Mouse (Mus musculus) neural tube, embryonic 10.5 days (tissue): Measurements from ENCODE around the gene Tas2r130.
"Not testable (repeated sequence)": the region's sequence is repeated elsewhere in the genome, so short reads cannot be mapped to it uniquely, and the experiment has no call there.

Experiments
- DNase-seq: peaks from one replicate; pipeline ENCODE4 v3.0.0-alpha.2; 2017; ENCODE audit warnings: low spot score; ENCODE audit errors: extremely low spot score

Tas2r130 gene

DNA sequence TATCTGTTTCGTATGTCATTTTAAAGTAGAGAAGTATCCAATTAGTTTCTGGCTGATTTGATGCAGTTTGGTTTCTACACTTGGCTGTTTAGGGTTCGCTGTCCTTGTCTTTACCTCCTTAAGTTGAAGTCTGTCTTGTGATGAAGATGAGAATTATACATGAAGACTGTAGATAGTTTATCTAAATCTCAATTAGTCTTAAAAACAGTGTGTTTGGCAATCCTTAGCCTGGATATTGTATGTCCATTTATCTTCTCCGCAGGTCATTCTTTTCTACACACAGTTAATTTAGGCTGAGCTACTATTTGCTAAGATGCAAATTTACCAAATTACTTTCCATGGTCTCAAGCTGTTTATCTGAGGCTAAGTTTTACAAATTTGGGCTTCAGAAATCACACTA is at the start of gene Tas2r130:
TSS of gene Tas2r130 (minus strand) at position 101 of the 400 bp plus-strand sequence.
- DNase-seq = no peak

DNA sequence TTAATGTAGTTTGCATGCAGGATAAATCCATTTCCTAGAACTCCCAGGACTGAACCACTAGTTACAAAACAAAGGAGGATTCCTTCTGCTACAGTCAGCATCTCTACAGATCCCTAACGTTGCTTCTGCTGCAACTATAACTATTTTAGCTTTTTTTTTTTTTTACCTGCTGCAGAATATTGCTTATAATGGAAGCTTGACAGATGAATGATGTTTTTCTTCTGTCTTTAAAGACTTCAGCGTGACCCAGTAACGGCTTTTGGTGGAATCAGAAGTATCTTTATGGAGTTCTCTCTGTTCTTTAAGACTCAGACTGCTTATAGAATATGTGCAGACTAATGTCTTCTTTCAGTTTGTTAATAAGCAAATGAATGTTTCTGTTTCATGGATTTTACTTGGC is 48.1 kb upstream of the Tas2r130 start, which contains the start of gene Tas2r106:
TSS of gene Tas2r106 (minus strand) at position 101 of the 400 bp plus-strand sequence.
- DNase-seq = no peak

DNA sequence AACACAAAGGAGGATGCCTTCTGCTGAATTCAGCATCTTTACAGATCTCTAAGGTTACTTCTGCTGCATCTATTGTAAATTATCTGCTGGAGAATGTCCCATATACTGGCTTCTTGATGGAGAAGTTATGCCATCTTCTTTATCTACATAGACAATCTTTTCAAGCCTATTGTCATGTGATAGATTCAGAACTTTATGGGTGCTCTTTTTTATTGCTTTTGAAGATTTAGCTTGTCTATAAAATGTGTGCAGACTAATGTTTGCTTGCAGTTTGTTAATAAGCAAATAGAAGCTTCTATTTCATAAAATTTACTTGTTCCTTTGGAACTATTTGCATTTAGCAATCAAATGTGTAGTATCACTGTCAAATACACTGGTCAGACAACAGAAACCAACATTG is 29.3 kb upstream of the Tas2r130 start, which contains the start of gene Tas2r107:
TSS of gene Tas2r107 (minus strand) at position 101 of the 400 bp plus-strand sequence.
- no peak for DNase-seq

DNA sequence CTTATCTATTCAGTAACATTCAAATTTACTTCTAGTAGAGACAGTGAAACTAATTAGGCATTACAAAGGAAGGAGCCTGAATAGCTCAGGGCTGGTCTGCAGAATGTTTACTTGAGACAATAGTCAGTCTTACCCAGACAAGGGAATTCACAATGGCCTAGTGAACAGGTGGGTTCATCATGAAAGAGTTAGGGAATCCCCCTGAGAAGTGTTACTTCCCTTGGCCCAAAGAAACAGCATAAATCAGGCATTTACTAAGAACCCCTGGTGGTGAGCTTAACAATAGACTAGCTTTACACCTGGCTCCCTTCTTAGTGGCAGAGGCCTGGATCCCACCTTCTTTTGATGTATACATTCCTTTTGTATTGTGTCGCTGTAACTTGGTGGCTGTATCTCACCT is 20.8 kb downstream of the Tas2r130 start:
- DNase-seq = not testable (repeated sequence)

DNA sequence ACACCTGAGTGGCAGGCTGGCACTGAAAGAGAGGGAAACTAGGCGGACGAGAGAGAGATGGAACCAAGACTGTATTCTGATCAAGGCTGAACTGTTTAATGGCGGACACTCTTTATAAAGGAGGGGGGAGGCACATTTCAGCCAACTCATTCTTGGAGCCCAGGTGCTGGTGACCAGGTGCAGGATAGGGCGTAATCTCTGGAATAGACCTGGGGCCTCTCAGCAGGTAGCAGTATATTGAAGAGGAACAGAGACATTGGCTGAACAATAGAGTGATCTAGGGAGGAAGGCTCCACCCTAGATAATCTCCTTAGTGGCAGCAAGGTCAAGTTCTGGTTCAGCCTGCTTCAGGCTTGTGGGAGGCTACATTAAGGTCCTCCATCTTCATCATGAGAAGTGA is 25.9 kb downstream of the Tas2r130 start:
- no peak for DNase-seq
